Mouse (Mus musculus) spleen, postnatal 36 days (tissue): ENCODE results near the gene Olfr520.
"Not testable (repeated sequence)": the region's sequence is repeated elsewhere in the genome, so short reads cannot be mapped to it uniquely, and the experiment has no call there.

ENCODE experiments used
- DNase-seq, 2 experiments: peaks; one replicate each; pipeline ENCODE4 v3.0.0; 2022; ENCODE audit warnings: low spot score in 2 of 2, mixed read lengths in 1 of 2

Gene Olfr520

DNA sequence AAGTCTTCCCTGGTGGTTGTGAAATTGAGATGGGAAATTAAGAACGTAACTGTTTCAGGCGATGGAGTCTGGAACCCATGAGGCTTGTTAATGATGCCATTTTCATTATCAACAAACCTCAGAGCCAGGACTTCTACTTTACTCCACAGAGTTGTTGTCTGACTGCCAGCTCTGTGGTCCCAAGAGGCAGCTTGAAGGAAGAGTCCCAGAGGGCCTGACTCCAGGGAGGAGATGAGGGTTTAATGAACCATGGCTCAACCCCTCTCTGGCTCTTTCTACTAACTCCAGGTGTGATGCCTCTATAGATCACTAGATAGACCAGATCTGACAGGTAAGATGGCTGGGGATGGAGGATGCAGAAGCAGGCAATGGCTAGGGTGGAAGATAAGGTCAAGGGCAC, at the start of gene Olfr520:
Olfr520 (plus strand) TSS at position 301 of the 400 bp plus-strand sequence.
- DNase-seq, result no peak

DNA sequence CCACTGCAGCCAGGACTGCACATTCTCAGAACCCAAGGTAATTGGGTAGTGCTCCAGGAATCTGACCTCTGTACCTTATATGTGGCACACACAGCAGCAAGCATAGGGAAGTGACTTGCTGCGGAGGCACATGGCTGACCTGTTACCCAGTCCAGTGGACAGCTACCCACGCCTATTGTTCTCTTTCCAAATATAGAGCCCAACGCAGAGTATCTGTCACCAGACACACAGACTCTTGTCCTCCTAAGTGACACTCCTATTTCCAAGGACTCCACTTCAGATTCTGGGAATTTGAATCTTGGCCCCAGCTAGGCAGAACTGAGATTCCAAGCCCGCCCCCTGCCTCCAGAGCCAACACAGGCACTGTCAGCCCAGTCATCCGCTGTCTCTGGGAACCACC, 49.3 kb upstream of the Olfr520 start:
- no peak for DNase-seq

DNA sequence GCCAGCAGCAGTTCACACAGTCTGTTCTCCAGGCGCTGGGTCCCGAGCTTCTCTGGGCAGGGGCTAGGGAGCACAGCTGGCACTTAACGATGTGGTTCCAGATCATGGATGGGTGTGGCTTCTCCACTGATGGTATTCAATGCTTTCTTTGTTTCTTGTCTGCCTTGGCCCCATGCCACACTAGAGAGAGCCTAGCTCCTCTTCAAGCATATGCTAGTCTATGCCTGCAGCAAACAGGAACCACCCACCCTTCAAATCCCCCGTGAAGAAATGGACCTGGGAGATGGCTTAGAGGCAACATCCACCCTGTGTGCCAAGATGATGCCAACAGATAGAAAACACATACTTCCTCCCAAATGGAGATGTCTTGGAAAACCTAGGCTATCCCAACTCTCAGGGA, 46.0 kb upstream of the Olfr520 start:
- no peak for DNase-seq

DNA sequence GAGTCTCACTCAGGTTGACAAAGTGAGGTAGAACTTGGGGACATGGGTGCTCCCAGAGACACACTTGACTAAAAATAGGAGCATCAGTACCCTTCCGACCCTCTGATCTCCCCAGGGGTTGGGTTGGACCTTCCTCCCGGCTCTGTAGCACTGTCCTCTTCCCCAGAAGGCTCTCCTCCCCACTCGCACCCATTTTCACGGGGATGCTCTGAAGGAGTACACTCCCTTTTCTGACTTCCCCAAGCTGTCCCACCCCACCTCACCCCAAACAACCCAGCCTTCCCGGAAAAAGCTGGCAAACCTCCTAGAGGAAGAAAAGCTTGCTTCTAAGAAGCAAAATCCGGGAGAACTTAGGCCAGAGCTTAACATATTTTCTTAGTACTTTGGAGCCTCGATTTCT, 39.3 kb upstream of the Olfr520 start:
- no peak for DNase-seq

DNA sequence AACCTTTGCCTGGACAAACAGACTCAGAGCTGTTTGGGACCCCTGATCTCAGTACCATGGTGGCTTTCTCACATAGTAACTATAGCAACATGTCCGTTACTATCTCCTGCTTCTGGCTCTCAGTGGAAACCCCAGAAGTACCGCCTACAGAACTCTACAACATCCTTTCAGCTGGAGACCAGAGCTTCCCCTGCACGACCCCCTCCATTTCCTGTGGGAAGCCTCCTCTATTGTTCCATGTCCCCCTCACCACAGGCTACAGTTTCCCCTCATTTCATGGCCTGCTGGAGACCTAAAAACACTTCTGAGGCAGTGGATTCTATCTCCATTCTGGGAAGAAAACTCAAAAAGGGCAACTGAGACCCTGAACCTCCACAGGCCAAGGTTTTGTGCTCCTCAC, 37.7 kb upstream of the Olfr520 start:
- DNase-seq, result no peak

DNA sequence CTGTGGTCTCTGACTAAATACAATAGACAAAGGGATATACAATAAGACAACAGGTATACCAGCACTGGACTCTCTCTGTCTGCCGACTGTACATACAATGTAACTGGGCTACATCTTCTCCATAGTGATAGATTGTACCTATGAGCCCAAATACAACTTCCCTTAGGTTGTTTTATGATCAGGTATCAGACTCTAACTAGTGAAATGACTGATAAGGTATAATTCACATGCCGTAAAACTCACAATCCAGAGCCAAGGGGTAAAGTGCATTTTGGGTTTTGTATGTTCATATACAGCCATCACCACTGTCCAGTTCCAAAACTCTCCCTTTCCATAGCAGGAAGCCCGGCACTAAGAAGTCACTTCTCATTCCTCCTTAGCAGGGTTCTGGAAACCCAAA, 36.7 kb upstream of the Olfr520 start:
- DNase-seq, result no peak

DNA sequence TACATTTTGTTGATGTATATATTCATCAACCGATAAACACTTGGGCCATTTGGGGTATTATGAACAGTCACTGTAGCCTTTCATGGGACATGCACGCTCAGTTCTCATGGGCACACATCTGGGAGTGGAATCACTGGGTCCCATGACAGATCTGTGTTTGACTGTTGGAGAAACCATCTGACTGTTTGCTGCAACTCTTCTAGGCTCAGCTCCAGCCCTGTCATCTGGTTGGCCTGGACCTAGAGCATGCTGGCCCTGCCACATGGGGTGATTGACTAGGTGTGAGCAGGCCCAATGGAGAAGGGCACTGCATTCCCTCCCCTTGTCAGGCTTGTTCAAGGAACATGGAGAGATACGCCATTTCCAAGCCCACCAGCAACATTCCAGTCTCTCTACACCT, 36.1 kb upstream of the Olfr520 start:
- no peak for DNase-seq

GRCm38 (mm10) chr7:99694424-99694823, 35.6 kb upstream of the Olfr520 start:
- not testable (repeated sequence) for DNase-seq

DNA sequence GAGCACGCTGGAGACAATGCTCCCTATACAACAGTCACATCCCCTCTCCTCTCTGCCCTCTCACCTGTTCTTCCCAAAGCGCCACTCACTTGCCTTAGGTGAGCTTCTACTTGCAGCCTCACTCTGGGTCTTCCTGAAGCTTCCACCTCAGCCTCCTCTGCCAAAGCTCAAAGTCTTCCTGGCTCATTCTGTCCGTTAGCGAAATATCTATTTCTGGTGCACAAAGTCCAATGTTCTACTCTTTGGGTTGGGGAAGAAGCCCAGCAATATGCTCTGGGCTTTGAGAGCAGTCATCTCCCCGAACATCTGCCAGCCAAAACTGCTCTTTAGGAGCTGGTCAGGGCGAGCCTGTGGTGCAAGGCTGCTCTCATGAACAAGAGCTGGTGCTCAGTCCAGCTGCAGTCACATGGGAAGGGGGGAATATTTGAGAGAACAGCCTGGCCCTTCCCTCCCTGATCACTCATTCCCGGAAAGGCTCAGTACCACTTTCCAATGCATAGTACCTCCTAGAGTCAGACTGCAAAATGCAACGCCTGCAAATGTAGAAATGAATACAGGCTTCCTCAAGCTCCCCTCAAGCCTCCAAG, 34.5 kb upstream of the Olfr520 start:
- DNase-seq, result no peak

DNA sequence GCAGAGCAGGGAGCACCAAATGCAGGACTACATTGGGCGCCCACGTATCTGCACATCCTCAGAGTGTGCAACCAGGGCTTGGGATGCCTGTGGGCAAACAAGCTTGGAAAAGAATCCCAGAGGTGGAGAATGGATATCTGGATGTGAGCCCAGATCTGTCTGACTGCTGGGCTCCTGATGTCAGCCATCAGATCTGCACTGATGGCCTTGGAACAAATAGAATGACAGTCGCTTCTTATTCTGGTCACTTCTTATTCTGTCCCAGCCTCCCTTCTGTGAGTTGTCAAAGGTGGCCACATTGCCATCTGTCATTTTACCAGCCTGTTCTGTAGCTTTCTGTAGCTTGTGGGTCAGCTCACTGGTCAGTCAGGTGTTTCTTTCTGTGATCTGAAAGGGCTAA, 31.5 kb upstream of the Olfr520 start:
- DNase-seq, result no peak

DNA sequence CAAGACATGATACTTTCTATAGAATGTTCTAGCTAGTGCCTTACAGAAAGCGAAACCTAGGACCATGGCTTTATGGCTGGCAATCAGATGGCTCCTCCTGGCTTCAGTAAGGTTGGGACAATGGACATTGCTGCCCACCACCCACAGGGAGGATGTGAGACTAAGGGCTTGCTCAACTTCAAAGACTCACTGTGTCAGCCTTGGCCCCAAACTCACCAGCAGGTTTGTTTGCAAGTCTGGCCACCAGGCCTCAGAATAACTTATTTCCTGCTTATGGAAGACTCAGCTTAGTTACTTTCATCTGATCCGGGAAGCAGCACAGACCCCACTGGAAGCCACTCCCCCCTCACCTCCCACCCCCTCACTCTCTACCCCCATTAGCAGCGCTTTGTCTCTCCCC, 31.0 kb upstream of the Olfr520 start:
- DNase-seq, result no peak

DNA sequence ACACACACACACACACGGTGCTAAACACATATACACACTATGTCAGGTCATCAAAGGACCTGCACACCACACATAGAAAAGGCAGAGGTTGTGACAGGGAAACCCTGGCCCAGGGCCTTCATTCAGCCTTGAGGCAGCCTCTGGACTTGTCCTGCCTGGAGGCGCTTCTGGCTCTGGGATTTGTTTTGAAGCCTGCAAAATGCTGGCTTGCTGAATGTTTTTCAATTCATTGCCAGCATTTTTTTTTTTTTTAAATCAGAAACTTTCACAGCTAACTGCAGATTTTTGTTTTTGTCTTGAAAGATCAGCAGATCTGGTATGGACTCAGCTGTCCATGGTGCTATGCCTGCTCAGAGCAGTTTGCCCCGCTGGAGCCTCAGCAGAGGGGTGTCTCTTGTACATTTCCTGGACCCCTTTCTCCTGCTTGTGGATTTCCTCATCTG, 30.3 kb upstream of the Olfr520 start:
- no peak for DNase-seq

- DNase-seq, result no peak
These were observed 29.4 kb upstream of the Olfr520 start for GRCm38 (mm10) chr7:99700641-99701040.

DNA sequence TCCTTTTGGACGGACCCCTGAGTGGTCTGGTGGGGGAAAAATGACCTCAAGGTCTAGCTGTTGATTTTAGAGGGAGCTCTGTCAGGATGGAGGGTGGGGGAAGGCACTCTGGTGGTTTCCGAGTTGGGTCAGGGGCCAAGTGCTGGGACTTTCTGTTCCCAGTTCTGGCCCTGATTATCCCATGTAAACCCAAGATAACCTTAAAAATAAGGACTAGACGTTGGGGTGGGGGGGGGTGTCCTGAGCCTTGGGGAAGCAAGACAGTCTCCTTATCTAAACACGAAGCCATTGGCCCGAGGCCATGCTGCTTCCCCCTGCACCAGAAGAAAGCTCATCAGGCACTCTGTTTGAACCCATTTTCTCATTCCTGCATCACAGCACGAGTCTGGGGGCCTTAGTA, 27.9 kb upstream of the Olfr520 start:
- DNase-seq, result peak in 1 of 2 experiments; percentile 8

DNA sequence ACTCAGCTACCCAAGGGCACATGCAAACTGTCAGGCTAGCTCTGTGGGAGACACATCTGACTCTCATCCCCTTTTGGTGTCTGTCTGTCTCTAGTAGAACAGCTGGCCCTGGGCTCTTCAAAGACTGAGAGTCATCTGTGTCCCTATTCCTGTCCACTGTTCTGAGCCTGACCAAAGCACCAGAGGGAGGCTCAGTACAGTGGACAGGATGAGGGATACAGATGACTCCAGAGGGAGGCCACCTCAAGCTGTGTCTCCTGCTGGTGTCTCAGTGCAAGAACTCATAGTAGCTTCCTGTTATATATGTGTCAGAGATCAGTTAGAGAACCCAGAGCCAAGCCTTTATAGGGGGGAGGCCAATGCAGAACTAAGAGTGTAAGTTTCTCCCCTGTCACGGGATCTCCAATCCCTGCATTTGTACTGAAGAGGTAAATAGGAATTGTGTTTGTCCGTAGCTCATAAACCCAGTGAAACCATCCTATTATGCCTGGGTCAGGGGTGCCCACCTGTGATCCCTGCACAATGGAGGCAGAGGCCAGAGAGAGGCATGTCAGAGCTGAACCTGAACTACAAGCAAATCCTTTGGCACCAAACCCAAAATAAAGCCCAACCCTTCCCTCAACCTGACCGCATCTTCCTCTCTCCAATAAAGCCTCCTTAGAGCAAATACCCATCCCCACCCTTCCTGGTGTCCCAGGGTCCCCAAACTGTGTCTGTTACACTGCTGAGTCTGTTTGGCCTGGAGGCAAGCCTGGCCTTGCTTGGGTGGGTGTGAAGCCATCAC, 25.1 kb upstream of the Olfr520 start:
- no peak for DNase-seq

DNA sequence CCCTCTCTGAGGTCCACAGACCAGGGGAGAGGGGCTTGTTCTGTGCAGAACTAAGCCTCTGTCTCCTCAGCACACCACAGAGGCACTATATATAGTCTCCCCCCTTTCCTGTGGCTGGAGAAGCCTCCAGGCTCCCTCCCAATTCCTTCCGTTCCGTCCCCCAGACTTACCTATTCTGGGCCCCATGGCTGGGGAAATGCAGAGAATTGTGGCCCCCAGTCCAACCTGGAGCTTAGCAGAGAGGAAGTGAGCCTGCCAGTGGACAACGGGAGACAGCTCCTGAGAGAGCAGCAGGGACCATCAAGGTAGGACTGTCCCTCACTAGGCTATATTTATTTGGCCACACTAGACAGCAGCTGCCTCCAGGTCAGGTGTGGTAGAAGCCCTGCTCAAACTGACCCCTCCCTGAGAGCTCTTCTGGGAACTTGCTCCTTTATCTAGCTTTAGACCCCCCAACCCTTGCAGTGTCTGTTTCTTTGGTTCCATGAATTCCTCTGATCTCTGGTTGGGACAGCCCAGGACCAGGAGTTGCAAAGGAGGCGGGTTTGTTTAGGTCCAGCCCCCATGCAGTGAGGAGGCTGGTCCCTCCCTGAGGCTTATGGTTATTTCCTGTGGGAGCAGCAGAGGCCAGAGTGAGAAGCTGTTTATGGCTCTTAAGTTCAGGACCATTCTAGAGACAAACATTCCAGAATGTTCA, 23.6 kb upstream of the Olfr520 start:
- DNase-seq, result peak in 1 of 2 experiments; percentile 12

GRCm38 (mm10) chr7:99707038-99707595, 23.0 kb upstream of the Olfr520 start:
- DNase-seq, result no peak

- no peak for DNase-seq
These were observed 22.4 kb upstream of the Olfr520 start for GRCm38 (mm10) chr7:99707671-99708070.

DNA sequence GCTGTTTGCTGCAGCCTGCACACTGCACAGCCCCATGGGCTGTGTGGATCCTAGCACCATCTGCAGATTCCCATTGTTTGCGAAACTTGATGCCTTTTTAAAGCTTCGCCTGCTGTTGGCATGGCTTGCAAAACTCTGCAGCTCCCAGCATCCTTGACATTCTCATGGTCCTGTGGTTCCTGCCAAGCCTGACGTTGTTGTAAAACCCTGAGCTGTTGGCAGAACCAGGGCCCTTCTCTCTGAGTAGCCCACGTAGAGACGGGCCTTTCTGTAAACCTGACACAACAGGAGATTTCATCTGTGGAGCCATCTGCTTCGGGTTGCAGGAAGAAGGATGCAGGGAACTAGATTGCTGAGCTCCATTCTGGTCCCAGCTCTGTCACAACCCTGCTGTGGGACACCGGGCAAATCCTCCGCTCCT, 21.8 kb upstream of the Olfr520 start:
- DNase-seq, result no peak

- no peak for DNase-seq
These were observed 21.3 kb upstream of the Olfr520 start for GRCm38 (mm10) chr7:99708750-99709149.

- no peak for DNase-seq
These were observed 20.1 kb upstream of the Olfr520 start for GRCm38 (mm10) chr7:99709992-99710391.

GRCm38 (mm10) chr7:99710476-99710875, 19.6 kb upstream of the Olfr520 start:
- peak in 1 of 2 experiments; percentile 11 for DNase-seq
